In the genomic region with DNA sequence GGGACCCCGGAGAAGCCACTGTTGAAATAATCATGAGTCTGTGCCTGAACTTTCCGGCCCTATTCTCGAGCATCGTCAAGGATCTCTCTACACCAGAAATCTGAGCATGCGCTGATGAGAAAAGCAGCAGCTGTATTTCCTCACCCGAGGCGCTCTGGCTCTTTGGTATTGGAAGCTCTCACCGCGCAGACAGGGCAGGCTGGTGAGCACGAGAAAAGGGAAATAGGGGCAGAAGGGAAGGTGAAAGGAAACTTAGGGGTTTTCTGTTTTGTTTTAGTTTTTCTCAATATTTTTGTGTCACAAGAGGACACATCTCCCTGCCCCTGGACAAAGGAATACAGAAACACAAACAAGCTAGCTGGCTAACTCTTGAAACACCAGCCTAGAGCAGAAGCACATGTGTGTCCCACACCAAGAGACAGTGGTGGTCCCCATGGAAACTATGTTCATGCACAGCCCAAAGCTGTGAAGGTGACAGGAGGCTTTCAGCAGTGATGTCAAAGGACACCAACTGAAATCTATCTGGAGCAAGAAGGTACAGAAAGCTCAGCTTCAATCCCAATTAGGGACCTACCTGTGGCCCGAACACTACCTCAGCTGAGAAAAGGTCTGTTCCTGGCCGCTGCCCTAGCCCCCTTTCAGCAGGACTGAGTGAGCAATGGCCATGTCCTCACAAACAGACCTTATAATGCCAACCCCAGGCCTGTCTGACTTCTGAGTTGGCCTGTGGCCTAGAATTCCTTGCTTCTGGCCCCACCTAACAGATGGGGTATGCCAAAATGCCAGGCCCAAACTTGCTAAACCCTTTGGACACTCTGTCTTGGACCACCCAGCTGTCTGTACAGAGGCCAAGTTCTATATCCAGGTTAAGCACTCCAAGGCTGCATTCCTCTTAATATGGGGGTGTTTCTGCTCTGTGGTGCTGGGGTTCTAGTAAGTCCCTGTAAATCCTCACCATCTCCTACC, we compare ENCODE assay signal across 7 mouse cellular contexts.
A peak's percentile ranks its signal among the peaks of the same experiment; 100 is the strongest.
DNase-seq lines count a peak whose midpoint lies in the region; ATAC-seq lines count a peak whose summit lies in the region.

No protein-coding gene starts in this region.

- no peaks in the 10 kb centered on the region for H3K9me3 ChIP-seq in neural tube, embryonic 13.5 days
- no peaks in the 10 kb centered on the region for H3K9me3 ChIP-seq in heart, embryonic 12.5 days (replicated peaks)

- peak overlapping the region; percentile 17; the same call in 1 of the 2 replicates for H3K9ac ChIP-seq in neural tube, embryonic 13.5 days
- peak overlapping the region; percentile 59 for H3K9ac ChIP-seq in heart, embryonic 12.5 days

- peaks cover 51% of the 10 kb centered on the region for H3K4me1 ChIP-seq in neural tube, embryonic 13.5 days (replicated peaks)
- peaks cover 82% of the 10 kb centered on the region for H3K4me1 ChIP-seq in heart, embryonic 12.5 days (replicated peaks)

- H3K4me2 ChIP-seq in neural tube, embryonic 13.5 days: peak overlapping the region; percentile 37
- peak overlapping the region; percentile 58 for H3K4me2 ChIP-seq in heart, embryonic 12.5 days

- H3K27me3 ChIP-seq in neural tube, embryonic 13.5 days: no peaks in the 10 kb centered on the region
- no peaks in the 10 kb centered on the region for H3K27me3 ChIP-seq in heart, embryonic 12.5 days (replicated peaks)

- H3K36me3 ChIP-seq in neural tube, embryonic 13.5 days: peaks cover 3% of the 10 kb centered on the region; the same call in 1 of the 2 replicates
- H3K36me3 ChIP-seq in heart, embryonic 12.5 days: no peaks in the 10 kb centered on the region

- WGBS in neural tube, embryonic 13.5 days: 50% methylated on average over 12 of the region's 12 CpGs
- 14% methylated on average over 12 of the region's 12 CpGs for WGBS in heart, embryonic 12.5 days

- H3K4me3 ChIP-seq in neural tube, embryonic 13.5 days: no peak overlapping the region
- peak overlapping the region; percentile 12 for H3K4me3 ChIP-seq in heart, embryonic 12.5 days

- DNase-seq in neural tube, embryonic 10.5 days (ENCODE audit: extremely low spot score, low spot score): no peak
- peak; percentile 47 for DNase-seq in embryo, embryonic 10.5 days (ENCODE audit: low spot score)
- DNase-seq in kidney, postnatal 14 days: peak; percentile 66
- DNase-seq in MN1 (ENCODE audit: low spot score): no peak

- peak overlapping the region; percentile 38; the same call in 1 of the 2 replicates for H3K27ac ChIP-seq in neural tube, embryonic 13.5 days (replicated peaks)
- peak overlapping the region; percentile 95 for H3K27ac ChIP-seq in heart, embryonic 12.5 days (ENCODE audit: poor library complexity, severe bottlenecking)

- no peak for ATAC-seq in neural tube, embryonic 13.5 days (ENCODE audit: low read depth)
- 0 out of 2 replicates have a peak, but pooled peaks have one; percentile 19 for ATAC-seq in heart, embryonic 12.5 days (ENCODE audit: insufficient number of reproducible peaks, low FRiP score)
- ATAC-seq in megakaryocyte-erythroid progenitor cell, adult 5-6 weeks (replicated peaks; ENCODE audit: low FRiP score, low TSS enrichment, poor library complexity, severe bottlenecking): peak; percentile 42; the same call in 1 of the 2 replicates

Comparison
In these comparisons a context has a peak if more than half of its experiments do, and no peak if none do; other contexts are left out.
1. DNase-seq: peak in embryo, embryonic 10.5 days (single experiment) and kidney, postnatal 14 days (single experiment); none in neural tube, embryonic 10.5 days (single experiment) and MN1 (single experiment).